9 mouse cellular contexts compared by ENCODE assay signal in genomic region chr11:34010133-34010858, GRCm38 (mm10). TPM values are rescaled to one million over a fixed set of nuclear protein-coding genes. Genes with fewer than 3 reads are reported as not detected.
DNase-seq lines count a peak whose midpoint lies in the region; ATAC-seq lines count a peak whose summit lies in the region.
"Had no signal": no experiment of that assay in that cellular context is flagged by ENCODE, and none has a peak within 500 bp of the region (broad histone marks: within the 10 kb centered on the region; RNA-seq: fewer than 3 reads in every experiment).

No protein-coding gene starts in this region.

- WGBS in heart, embryonic 11.5 days (ENCODE audit: insufficient replicate concordance), result 60% methylated on average over 7 of the region's 7 CpGs
- 67% methylated on average over 7 of the region's 7 CpGs for WGBS in limb, embryonic 13.5 days

- no peaks in the 10 kb centered on the region for H3K27me3 ChIP-seq in heart, embryonic 11.5 days (ENCODE audit: control insufficient read depth, insufficient read depth, low read length)
- no peaks in the 10 kb centered on the region for H3K27me3 ChIP-seq in limb, embryonic 13.5 days

- no peak overlapping the region for H3K27ac ChIP-seq in heart, embryonic 11.5 days (ENCODE audit: low read depth, low read length)
- H3K27ac ChIP-seq in limb, embryonic 13.5 days, result peak overlapping the region; percentile 44; the same call in 1 of the 2 replicates

- peak; percentile 18 to 26 for DNase-seq in heart, adult 18-20 months
- DNase-seq in Muller cell, postnatal 12 days (ENCODE audit: inconsistent ontology term), result peak; percentile 56
- DNase-seq in natural killer cell, adult 2 months (ENCODE audit: low spot score in 2 of 2), result peak; percentile 9 to 22
- no peak for DNase-seq in spleen, postnatal 4 days (ENCODE audit: low spot score in 2 of 2)
- DNase-seq in adrenal gland, postnatal 36 days, result no peak
- DNase-seq: cerebellum, postnatal 14 days had no signal

- H3K4me1 ChIP-seq in heart, embryonic 11.5 days (ENCODE audit: control insufficient read depth, insufficient read depth, low read length), result 0 out of 2 replicates have a peak, but pooled peaks cover 2% of the 10 kb centered on the region
- H3K4me1 ChIP-seq in limb, embryonic 13.5 days, result peaks cover 8% of the 10 kb centered on the region

- H3K36me3 ChIP-seq in heart, embryonic 11.5 days (ENCODE audit: control insufficient read depth, insufficient read depth, low read length), result no peaks in the 10 kb centered on the region
- H3K36me3 ChIP-seq in limb, embryonic 13.5 days, result no peaks in the 10 kb centered on the region

- H3K9ac ChIP-seq in heart, embryonic 11.5 days (ENCODE audit: low read depth, low read length), result no peak overlapping the region
- no peak overlapping the region for H3K9ac ChIP-seq in limb, embryonic 13.5 days

- no peak; the same call in 1 of the 2 replicates for ATAC-seq in heart, embryonic 11.5 days (replicated peaks; ENCODE audit: insufficient number of reproducible peaks, low FRiP score, low TSS enrichment)
- ATAC-seq in limb, embryonic 13.5 days (ENCODE audit: low FRiP score, low read depth), result peak; percentile 25
- no peak for ATAC-seq in cerebellum, adult (ENCODE audit: insufficient number of reproducible peaks, low FRiP score, low TSS enrichment)

- H3K4me3 ChIP-seq in heart, embryonic 11.5 days (ENCODE audit: low read depth, low read length), result no peak overlapping the region
- H3K4me3 ChIP-seq in limb, embryonic 13.5 days, result no peak overlapping the region

- H3K4me2 ChIP-seq in heart, embryonic 11.5 days, result no peak overlapping the region
- no peak overlapping the region for H3K4me2 ChIP-seq in limb, embryonic 13.5 days (replicated peaks)

- H3K9me3 ChIP-seq in heart, embryonic 11.5 days (replicated peaks; ENCODE audit: control insufficient read depth, low read length), result no peaks in the 10 kb centered on the region
- H3K9me3 ChIP-seq in limb, embryonic 13.5 days, result no peaks in the 10 kb centered on the region

RNA-seq across cellular contexts. Expression of gene Kcnip1, which starts 17.3 kb away (rescaled TPM):
- total RNA-seq in heart, adult 18-20 months (2021), result under 1 TPM; 0.17 to 0.28 TPM
- polyA plus RNA-seq in heart, embryonic 11.5 days (2014; fragmentation: Nextera tagmentation; extraction: Ambion mirVana), result 0.44 and 0.77 TPM in 2 replicates
- polyA plus RNA-seq in limb, embryonic 13.5 days (2015; fragmentation: Nextera tagmentation; extraction: Ambion mirVana), result 3.1 and 4.4 TPM in 2 replicates
- total RNA-seq in adrenal gland, postnatal 36 days (2021), result 1 to 10 TPM; 2.2 to 3.5 TPM

RNA-seq across cellular contexts. Expression of gene Lcp2, which starts 36.4 kb away (rescaled TPM):
- total RNA-seq in heart, adult 18-20 months (2021), result 1 to 10 TPM; 2.4 to 2.6 TPM
- 1.7 and 1.9 TPM in 2 replicates for polyA plus RNA-seq in heart, embryonic 11.5 days (2014; fragmentation: Nextera tagmentation; extraction: Ambion mirVana)
- 1.9 and 2.3 TPM in 2 replicates for polyA plus RNA-seq in limb, embryonic 13.5 days (2015; fragmentation: Nextera tagmentation; extraction: Ambion mirVana)
- 1 to 10 TPM; 2.2 to 2.5 TPM for total RNA-seq in adrenal gland, postnatal 36 days (2021)

RNA-seq across cellular contexts. Expression of gene Kcnmb1, which starts 47.5 kb away (rescaled TPM):
- total RNA-seq in heart, adult 18-20 months (2021), result under 1 TPM; 0.55 to 0.75 TPM
- polyA plus RNA-seq in heart, embryonic 11.5 days (2014; fragmentation: Nextera tagmentation; extraction: Ambion mirVana), result 6.8 and 7.3 TPM in 2 replicates
- polyA plus RNA-seq in limb, embryonic 13.5 days (2015; fragmentation: Nextera tagmentation; extraction: Ambion mirVana), result 0.10 and 0.14 TPM in 2 replicates
- total RNA-seq in adrenal gland, postnatal 36 days (2021), result under 1 TPM; 0.13 TPM

Comparison
In these comparisons a context has a peak if more than half of its experiments do, and no peak if none do; other contexts are left out.
1. DNase-seq: peak in heart, adult 18-20 months (2 of 2), Muller cell, postnatal 12 days (single experiment) and natural killer cell, adult 2 months (2 of 2); none in spleen, postnatal 4 days (0 of 2) and adrenal gland, postnatal 36 days (0 of 2).